Mouse (Mus musculus): ENCODE measurements around the gene Atf1. TPM values are rescaled to one million over a fixed set of nuclear protein-coding genes. Genes with fewer than 3 reads are reported as not detected.
"Not testable (repeated sequence)": the region's sequence is repeated elsewhere in the genome, so short reads cannot be mapped to it uniquely, and the experiment has no call there.

Atf1 gene
- total RNA-seq, 2 experiments from 2014 or later = 17.1 to 23.4 TPM

GRCm38 (mm10) chr15:100256386-100256785 is 28.8 kb downstream of the Atf1 start:
- no peak for DNase-seq
- intact Hi-C loops (cut with DNase I) = no loop called here

DNA sequence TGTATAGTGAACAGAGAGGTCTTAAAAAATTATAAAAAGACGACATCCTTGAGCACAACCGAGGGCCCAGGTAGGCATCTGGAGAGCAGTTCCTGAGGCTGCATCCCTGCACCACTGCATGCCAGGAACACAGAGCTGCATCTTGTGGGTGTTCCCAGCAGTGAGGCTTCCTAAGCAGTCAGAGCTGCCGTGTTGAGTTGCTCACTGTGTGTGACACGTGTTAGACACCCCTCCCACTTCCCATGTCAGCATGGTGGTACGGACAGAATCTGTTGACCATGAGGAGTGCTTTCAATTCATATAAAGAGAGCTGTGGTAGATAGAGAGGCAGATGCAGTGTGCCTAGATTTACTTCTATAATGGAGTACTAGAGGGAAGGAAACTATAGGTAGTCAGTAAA is 29.7 kb downstream of the Atf1 start:
- DNase-seq = no peak
- intact Hi-C loops (cut with DNase I) = no loop called here

GRCm38 (mm10) chr15:100258646-100259425 is 31.2 kb downstream of the Atf1 start:
- no peak for DNase-seq
- intact Hi-C loops (cut with DNase I) = no loop called here

DNA sequence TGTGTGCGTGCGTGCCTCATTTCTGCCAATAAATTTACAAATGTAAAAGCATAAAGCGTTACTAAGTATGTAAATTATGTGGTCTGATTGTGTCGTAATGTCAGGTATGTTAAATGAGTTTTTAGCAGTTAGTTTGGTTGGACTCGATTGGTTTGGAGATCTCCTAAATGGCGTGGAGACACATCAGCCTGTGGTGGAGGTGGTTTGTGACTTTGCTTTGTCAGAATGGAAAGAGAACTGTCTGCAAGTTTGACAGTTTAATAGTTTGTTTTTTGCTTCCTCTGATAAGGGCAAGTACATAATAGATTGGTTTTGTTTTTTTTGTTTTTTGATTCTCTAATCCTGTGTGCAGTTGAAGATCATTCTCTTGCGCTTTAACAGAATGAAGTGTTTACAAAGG is 32.7 kb downstream of the Atf1 start:
- DNase-seq = not testable (repeated sequence)
- intact Hi-C loops (cut with DNase I) = loop anchor here (5.0 kb wide), 1 partner anchor 197 kb away; no protein-coding TSS in a partner anchor

DNA sequence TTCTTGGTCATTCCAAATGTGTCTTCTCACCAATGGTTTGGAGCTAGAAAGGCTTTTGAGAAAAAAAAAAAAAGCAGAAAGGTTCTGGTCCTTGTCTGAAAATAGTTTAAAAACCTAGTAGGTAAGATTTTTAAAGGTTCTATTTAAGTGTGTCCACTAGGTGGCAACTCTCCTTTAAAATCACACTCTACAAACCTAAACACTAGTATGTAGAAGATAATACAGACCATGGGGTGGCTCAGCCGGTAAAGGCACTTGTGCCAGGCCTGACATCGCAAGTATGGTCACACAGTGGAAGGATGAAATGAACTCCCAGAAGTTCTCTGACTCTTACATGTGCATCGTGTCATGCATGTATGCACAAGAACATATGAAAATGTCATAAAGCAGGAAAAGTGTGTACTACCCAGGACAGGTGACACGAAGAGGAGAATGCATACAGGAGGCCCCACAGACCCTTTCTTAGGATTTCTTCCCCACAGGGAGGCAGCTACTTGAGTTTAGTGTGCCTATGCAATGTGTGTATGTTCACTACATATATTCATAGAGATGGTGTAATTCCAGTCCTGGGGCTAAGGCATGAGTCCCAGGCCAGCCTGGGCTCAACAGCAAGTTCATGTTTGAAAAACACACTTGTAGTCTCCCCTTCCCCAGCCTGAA is 35.8 kb downstream of the Atf1 start:
- intact Hi-C loops (cut with DNase I) = loop anchor here (5.0 kb wide), 1 partner anchor 194 kb away; no protein-coding TSS in a partner anchor
- peak; percentile 10 for DNase-seq

DNA sequence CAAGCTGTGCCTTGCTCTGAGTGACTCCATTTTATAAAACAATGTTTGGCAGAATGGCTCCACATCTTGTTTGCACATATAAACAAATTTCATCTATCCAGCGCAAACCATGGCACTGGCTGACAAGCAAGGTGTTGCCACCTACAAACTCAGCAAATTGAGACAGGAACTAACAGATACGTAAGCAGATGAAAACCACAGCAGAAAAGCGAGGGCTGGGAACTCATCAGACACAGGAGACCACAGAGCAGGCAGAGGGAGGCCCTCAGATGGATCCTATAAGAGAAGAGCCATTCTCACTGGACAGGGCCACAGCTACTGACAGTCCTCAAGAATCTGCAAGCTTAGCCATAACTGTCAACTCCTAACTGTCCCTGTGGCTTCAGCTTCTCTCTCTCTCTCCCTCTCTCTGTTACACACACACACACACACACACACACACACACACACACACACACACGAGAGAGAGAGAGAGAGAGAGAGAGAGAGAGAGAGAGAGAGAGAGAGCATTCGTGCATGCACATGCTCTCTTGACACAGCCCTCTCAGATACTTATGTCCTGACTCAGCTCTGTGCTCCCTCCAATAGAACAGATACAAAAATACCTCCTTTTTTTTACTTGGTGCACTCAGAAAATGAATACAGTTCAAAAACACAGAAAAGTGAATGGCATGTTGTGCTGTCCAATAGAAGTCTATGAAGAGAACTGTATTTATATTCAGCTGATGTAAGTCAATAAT is 38.1 kb downstream of the Atf1 start:
- intact Hi-C loops (cut with DNase I) = no loop called here
- no peak for DNase-seq

DNA sequence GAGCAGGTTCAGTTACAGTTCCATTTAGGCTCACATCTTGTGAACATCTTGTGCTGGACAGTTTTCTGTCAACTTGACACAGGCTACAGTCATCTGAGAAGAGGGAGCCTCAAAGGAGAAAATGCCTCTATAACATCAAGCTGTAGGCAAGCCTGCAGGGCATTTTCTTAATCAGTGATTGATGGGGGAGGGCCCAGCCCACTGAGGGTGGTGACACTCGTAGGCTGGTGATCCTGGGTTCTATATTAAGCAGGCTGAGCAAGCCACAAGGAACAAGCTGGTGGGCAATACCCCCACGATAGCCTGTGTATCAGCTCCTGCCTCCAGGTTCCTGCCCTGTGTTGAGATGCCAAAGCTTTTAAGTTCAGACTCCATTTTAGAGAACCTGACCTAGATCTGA is 41.3 kb downstream of the Atf1 start:
- intact Hi-C loops (cut with DNase I) = no loop called here

DNA sequence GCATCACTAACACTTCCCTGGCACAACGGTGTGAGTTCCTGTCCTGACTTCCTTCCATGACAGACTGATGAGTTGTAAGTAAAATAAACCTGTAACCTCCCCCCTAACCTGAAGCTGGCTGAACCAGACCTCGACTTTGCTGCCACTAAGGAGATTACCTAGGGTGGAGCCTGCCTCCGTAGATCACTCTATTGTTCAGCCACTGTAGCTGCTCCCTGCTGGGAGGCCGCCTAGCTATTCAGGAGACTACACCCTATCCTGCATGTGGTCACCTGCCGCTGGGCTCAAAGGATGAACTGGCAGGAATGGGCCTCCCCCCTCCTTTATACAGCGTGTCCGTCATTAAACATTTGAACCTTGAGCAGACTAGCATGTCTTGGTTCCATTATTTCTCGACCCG is 42.2 kb downstream of the Atf1 start:
- no peak for DNase-seq
- intact Hi-C loops (cut with DNase I) = no loop called here

More for the DNA sequence above, 41.3 kb downstream of the Atf1 start:
- no peak for DNase-seq

- intact Hi-C loops (cut with DNase I); DNase-seq: not testable (repeated sequence)
These were observed 43.0 kb downstream of the Atf1 start for GRCm38 (mm10) chr15:100270609-100271008.

GRCm38 (mm10) chr15:100271411-100271810 is 43.8 kb downstream of the Atf1 start:
- no peak for DNase-seq
- intact Hi-C loops (cut with DNase I) = no loop called here

DNA sequence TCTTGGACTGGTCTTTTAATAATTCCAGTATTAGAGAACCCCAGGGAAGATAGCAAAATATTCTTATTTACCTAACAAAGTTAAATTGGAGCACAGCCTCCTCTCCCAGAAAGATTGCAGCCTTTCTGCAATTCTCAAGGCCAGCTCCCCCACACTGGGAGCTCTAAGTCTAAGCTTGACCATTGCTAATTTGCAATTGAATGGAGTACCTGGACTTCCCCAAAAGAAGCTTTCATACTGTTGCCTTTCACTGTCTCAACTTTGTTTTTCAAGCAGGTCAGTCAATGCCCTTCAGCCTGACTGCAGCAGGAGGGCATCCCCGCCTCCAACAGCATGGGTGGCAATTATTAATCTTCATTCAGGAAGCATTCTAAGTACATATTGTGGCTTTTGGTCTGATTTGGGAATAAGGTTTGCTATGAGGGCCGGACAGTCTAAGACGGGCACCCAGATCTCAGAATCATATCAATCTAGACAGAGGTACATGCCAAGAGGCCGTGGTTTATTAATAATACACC is 46.2 kb downstream of the Atf1 start:
- DNase-seq; intact Hi-C loops (cut with DNase I): not testable (repeated sequence)

- no peak for DNase-seq
These were observed 47.4 kb downstream of the Atf1 start for GRCm38 (mm10) chr15:100274790-100275559.

GRCm38 (mm10) chr15:100276403-100276802 is 48.8 kb downstream of the Atf1 start:
- intact Hi-C loops (cut with DNase I) = no loop called here
- no peak for DNase-seq

More at GRCm38 (mm10) chr15:100274790-100275559, 47.4 kb downstream of the Atf1 start:
- intact Hi-C loops (cut with DNase I) = no loop called here

DNA sequence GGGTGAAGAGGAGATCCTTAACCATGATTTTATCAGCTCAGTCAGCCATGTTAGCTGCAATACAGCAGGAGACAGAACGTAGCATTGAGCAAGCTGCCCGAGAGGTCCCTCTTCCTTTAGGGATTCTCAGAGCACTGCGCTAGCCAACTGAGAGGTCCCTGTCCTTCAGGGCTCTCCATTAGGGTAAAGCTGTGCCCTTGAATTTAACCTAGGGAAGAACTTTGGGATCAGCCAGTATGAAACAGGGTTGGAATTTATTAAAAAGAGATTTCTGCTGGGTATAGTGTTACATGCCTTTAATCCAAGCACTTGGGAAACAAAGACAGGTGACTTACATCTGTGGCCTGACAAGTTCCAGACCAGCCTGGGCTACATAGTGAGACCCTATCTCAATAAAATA is 50.0 kb downstream of the Atf1 start:
- DNase-seq = no peak
- intact Hi-C loops (cut with DNase I) = no loop called here

GRCm38 (mm10) chr15:100280626-100281025 is 53.0 kb downstream of the Atf1 start, which contains the start of gene Tmprss12:
Gene Tmprss12 (plus strand): TSS chr15:100280837.
- intact Hi-C loops (cut with DNase I) = no loop called here
- DNase-seq = no peak

- intact Hi-C loops (cut with DNase I) = no loop called here
- no peak for DNase-seq
These were observed 61.4 kb downstream of the Atf1 start for GRCm38 (mm10) chr15:100288980-100289379.

- no peak for DNase-seq
These were observed 63.2 kb downstream of the Atf1 start for GRCm38 (mm10) chr15:100290858-100291257.

GRCm38 (mm10) chr15:100292326-100292725 is 64.7 kb downstream of the Atf1 start:
- DNase-seq = no peak
- intact Hi-C loops (cut with DNase I) = no loop called here

More at GRCm38 (mm10) chr15:100290858-100291257, 63.2 kb downstream of the Atf1 start:
- intact Hi-C loops (cut with DNase I) = no loop called here

GRCm38 (mm10) chr15:100297856-100298255 is 70.2 kb downstream of the Atf1 start:
- no peak for DNase-seq
- intact Hi-C loops (cut with DNase I) = no loop called here

GRCm38 (mm10) chr15:100300499-100300898 is 72.9 kb downstream of the Atf1 start:
- no peak for DNase-seq
- intact Hi-C loops (cut with DNase I) = no loop called here
